Mouse (Mus musculus) lung, postnatal 36 days (tissue): ENCODE data around the gene Gid8.
A peak's percentile ranks its signal among the peaks of the same experiment; 100 is the strongest.
"Not testable (repeated sequence)": the region's sequence is repeated elsewhere in the genome, so short reads cannot be mapped to it uniquely, and the experiment has no call there.

Source experiments
- DNase-seq: peaks from one replicate; pipeline ENCODE4 v3.0.0; 2022; ENCODE audit warnings: mixed read lengths

Gene Gid8

DNA sequence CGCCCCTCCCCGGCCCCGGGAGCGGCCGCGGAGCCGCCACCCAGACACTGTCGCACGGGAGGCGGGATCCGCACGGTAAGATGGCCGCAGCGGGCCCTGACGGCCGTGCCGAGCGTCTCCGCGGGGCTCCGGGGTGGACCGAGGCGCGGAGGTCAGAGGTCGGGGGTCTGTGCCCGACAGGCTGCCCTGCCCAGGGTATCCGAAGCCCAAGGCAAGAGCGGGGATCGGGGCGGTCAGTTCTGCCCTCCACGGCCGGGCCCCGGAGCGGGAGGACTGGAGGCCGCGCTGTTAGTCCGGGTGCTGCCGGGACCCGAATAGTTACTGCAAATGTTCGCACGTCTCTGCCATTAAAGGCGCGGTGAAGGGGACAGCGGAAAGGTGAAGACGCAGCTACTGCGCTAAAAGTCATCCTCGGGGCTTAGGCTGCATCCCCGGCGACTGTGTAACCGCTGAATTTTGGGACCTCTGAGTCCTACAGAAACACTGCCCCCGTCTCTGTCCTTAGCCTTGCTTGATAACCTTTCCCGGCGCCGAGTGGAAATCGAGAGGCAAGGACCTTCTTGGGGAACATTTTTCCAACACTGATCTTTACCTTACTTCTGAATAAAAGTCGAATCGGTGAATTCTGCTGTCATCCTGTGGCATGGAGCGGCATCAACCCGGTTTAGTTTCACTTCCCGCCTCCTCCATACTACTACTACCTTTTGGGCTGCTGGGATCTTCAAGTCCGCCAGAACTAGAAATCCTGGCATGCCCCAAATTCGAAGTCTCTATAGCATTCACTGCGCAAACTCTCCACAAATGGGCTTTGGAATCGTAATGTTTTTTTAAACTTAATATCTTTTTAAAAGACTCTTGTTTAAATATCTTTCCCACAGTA, 599 bp downstream of the Gid8 start:
- DNase-seq, result no peak

DNA sequence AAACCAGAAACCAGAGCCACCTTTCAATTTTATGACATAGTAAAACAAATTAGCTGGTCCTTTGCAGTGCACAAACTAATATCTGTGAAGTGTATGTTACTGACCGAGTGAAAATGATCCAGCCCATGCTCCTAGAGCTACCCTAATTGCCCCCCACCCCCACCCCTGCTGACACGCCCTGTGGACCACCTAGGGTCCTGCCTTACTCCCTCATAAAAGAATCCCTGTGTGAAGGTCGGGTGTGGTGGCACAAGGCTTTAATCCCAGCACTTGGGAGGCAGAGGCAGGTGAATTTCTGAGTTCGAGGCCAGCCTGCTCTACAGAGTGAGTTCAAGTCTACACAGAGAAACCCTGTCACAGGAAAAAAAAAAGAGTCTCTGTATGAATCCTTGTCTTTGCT, 1.6 kb downstream of the Gid8 start:
- DNase-seq, result no peak

DNA sequence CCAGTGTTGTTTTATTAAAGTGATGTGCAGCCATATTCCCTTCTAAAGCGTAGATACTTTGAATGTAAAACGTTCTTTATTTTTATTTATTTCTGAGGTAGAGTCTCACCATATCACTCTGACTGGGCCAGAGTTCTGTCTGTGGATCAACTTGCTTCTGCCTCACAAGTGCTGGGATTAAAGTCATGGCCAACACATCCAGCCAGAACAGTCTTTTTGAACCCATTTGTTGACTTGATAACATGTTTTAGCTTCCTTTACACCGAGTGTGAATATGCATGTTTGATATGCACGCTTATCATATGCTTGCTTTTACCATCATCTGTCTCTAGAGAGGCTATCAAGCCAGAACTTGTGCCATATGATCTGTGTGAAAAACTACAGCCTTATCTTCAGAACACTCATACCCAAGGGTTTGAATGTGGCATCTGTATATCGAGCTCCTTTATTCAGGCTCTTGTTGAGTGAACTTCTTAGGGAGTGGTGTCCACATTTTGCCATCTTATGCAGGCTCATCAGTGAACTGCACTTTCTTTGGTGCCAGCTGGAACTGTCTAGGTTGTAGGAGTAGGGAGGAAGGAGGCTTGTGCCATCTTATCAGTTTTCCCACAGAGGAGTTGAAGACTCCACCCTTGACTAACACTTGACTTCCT, 2.2 kb downstream of the Gid8 start:
- no peak for DNase-seq

DNA sequence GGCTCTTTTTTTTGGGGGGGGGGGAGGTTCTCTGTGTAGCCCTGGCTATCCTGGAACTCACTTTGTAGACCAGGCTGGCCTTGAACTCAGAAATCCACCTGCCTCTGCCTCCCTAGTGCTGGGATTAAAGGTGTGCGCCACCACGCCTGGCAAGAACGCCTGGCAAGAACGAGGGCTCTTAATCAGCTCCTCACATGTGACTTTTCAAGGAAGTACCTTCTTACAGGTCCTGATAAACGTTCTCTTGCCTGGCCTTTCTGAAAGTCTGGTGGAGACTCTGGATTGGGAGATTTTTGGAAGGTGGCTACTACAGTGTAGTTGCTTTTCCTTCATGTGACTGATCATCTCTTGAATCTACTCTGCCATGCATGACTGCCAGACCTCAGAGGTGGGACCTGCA, 12.8 kb downstream of the Gid8 start:
- not testable (repeated sequence) for DNase-seq

DNA sequence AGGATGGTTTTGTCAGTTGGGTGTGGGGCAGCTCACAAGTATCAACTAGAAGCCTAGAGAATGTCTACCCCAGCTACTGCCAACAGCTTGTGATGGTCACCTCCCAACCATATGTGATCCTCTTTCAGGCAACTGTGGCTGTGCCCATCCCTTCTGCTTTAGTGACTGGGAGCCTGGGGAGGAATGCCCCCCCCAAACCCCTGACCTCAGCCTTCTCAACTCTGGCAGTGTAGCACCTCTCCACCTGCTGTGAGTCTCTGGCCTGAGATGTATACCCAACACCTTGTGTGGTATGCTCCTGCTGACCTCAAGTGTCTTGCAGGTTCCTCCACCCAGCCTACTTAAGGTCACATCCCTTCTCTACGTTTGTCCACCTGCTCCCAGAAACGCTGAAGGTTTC, 13.9 kb downstream of the Gid8 start:
- no peak for DNase-seq

DNA sequence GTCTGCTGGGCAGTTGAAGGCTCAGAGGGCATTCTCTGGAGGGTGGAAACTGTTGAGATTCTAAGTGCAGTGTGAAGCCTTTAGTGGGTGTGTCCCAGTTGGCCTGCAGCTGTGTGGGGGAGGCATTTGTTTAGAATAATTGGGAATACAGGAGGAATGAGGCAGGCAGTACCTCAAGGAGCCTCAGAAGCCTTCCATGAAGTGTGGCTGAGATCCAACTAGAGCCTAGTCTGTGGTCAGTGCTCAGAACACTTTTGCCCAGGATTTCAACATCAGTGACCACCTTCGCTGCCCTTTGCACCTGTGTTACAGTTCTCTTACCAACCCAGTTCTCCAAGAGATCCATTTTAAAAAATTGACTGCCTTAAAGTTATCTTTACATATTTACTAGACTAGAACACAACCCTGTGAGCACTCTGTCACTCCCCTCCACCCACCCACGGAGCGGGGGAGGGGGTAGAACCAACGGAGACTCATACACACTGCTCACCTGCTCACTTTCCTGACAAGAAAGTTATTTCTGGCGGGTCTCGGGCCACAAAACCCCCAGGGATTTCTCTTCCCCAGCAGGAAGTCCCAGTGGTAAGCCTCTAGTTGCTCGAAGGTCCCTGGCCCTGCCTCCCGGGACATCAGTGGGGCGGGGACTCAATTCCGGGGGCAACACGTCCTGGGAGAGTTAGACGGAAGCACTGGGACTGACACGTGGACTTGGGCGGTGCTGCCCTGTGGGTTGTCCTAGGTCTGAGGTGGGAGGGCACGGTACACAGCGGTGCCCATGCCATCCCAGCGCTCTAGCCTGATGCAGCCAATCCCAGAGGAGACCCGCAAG, 14.9 kb downstream of the Gid8 start, which contains the start of gene Slc17a9:
Gene Slc17a9 (plus strand): TSS at position 679 of the 829 bp plus-strand sequence.
- DNase-seq, result peak; percentile 86

DNA sequence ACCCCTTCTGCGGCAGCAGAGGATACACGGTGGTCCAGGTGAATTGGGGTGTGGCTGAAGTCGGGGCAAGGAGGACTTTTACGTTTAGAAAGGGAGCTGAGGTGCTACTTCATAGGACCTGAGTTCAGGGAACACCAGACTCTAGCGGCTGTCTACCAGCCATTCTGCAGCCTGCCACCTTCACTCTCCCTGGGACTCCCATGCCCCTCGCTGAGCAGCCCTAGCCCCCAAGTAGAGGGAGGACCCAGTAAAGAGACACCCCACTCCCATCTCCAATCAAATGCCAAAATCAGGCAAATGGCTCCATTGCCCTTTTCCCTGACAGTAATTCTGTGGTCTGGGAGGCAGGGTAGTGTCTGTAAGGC, 15.5 kb downstream of the Gid8 start:
- DNase-seq, result no peak

DNA sequence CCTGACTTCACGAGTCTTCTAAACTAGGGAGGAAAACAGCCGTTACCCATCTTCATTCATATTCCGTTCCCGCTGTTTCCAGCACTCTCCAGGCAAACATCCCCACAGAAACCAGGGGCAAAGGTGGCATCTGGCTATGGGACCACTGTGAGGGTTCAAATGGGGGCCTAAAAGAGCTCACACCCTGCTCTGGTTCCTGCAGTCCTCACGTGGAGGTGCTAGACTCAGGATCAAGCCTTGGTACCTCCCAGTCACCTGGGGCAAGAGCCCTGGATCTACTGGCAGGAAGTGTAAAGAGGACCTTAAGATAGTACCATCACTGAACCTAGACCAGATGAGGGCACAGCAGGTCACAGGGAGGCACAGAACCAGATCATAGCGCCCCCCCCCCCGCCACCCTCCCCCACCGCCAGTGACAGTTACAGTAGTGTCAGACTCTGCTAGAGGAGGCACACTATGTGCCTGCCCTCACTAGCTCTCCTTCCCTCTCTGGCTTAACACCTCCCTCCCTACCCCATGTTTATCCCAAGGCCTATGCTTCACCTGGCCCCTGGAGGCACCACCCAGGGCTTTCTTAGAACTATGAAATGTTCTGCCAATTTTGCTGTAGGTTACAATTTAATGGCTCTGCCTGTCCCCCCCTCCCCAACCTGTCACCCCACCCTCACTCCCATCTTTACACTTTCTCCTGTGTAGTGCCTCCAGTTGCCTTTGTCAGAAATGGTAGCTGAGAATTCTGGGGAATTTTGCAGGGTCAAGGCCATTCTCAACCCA, 16.1 kb downstream of the Gid8 start:
- no peak for DNase-seq

DNA sequence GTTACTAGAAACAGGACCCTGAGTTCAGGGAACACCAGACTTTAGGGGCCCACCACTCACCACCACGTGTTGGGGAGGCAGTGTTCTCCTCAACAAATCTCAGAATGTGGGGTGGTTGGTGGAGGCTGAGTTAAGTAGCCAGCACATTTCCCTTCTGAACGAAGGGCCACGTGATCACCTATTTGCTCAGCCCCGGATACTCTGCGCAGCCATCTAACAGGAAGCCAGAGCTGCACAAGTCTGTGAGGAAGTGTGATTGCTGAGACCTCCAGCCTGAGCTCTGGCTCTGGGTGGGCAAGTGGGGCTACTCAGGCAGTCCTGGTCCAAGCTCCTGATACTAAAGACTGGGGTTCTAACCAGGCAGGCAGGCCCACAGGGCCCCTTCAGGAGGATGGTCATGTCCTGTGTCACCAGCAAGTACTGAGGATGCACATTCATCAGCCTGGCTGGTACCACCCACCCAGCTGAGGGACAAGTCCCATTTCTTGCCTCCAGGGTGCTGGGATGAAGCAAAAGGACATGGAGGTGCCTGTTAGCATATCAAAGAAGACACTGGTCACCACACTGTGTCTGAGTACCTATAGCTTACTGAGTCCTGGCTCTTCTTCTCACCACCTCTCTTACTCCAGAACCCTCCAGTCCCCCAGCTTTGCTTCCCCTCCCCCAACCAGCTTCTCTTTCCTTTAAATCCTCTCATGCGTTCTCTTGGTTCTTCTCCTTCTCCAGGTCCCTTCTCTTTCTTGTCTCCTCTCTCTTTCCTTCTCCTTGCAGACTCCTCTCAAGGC, 16.9 kb downstream of the Gid8 start:
- DNase-seq, result peak; percentile 61

DNA sequence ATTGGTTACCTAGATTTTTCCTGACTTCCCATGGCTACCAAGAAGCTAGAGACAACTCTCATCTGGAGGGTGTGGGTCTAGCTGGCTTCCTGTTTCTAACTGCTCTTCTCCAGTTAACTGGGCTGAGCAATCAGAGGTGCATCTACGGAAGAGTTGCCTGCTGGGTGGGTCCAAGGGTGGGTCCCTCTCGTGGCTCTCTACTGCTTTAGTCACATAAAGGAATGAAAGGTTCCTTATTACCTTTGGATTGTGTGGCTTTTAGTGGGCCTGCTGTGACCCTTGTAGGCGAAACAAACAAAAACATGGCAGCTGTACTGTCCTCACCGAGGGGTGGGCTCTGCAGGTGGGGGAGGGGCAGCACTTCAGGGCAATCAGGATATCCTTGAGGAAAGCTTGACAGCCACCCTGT, 17.7 kb downstream of the Gid8 start:
- DNase-seq, result no peak

DNA sequence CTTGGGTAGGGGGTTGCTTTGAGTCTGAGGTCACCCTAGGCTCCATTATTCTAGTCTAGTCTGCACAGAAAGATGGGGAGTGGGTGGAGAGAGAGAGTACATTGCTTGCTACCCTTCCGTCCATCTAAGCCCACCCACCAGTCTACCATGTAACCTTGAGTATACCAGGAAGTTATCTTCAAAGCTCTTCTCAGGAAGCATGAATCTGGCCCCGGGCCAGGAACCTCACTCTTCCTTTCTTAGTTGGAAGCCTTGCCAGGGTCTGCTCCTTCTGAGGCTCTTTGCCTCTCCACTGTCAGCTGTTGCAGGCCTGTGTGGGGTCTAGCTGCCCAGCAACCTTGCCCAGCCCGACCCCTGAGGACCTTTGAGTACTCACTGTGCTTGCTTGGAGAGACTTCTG, 21.1 kb downstream of the Gid8 start:
- peak; percentile 24 for DNase-seq

DNA sequence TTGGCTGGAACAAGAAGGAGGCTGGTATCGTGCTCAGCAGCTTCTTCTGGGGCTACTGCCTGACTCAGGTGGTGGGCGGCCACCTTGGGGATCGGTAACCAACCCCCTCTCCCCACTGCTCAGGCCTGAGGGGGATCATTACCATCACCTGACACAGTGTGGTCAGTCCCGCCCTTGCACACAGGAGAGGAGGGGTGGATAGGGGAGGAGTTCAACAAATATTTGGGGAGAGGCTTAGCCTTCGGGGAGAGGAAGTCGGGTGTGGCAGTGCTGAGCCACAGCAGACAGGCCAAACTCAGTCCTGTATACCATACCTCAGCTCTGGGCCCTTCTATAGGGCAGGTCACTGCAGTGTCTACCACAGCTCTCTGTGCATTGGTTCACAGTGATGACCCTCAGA, 22.1 kb downstream of the Gid8 start:
- DNase-seq, result no peak

DNA sequence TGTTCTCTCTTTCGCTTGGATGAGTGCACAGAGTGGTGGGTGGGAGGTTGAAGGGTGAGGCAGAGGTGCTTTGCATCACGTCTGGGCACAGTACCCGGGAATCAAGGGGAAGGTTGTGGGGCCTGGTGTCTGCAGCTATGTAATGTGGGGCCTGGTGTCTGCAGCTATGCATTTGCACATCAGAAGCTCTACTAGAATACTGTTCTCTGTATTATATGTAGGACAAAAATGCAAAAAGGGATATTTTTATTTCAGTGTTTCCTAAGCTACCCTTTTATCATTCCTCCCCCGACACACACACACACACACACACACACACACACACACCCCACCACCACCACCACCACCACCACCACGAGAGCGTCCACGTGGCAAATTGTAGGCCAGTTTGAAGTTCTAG, 25.3 kb downstream of the Gid8 start:
- no peak for DNase-seq

DNA sequence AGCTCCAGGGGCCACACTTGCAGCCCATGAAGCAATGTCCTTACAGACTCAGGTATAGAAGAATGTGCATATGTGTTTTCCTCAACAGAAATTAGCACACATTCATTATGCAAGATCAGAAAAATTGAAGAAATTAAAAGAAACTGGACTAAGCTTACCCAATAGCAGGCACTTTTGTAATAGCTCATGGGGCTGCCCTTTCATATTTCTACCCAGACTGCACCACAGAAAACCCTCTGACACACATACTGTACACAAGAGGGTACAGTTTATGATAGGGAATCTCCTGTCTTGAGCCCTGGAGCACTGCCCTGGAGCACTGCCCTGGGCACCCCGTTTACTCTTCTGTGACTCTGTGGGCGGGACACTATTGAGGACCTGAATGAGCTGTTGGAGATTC, 28.1 kb downstream of the Gid8 start:
- no peak for DNase-seq

DNA sequence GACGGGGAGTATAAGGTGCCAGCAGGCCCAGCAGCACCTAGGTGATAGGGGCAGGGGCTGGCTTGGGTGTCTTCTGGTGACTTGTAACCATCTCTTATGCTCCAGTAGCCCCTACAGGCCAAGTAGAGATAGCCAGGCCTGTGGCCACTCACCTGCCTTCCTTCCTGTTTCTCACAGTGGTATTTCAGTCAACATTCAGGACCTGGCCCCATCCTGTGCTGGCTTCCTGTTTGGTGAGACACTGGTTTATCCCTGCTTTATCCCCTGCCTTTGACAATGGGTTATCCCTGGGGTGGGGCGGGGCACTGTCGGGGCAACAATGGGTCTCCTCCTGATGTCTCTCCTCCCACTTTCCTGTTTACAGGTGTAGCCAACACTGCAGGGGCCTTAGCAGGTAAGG, 30.4 kb downstream of the Gid8 start:
- DNase-seq, result no peak

DNA sequence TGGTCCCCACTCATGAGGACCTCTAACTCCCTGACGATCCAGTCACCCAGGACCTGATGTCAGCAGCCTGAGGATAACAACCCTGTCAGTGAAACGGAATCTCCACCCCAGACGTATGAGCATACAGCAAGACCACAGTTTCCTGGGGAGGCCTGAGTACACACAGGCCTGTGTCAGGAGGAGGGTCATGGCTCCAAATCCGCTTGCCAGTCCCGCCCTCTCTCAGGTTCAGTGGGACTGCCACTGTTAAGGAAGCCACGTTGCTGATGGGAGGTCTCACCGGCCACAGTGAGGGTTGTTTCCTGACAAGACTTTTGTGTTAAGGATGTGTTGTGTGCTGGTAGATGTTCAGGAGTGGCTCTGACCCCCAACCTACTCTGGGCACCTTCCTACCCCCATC, 31.5 kb downstream of the Gid8 start:
- no peak for DNase-seq

DNA sequence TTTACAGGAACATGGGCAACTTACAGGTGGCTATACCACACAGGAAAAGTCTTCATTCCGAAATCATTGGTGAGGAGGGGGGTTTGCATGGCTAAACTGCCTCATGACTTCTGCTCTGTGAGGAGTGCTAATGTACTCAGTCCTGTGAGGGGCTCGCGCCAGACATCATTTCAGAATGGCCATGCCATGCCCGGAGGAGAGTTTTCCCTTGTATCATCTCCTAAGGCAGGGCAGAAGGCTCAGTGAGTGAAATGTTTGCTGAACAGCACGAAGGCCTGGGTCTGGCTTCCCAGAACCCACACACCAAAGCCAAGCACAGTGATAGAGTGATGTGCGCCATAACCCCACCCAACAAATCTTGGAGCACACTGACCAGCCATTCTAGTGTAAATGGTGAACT, 32.9 kb downstream of the Gid8 start:
- DNase-seq, result no peak

DNA sequence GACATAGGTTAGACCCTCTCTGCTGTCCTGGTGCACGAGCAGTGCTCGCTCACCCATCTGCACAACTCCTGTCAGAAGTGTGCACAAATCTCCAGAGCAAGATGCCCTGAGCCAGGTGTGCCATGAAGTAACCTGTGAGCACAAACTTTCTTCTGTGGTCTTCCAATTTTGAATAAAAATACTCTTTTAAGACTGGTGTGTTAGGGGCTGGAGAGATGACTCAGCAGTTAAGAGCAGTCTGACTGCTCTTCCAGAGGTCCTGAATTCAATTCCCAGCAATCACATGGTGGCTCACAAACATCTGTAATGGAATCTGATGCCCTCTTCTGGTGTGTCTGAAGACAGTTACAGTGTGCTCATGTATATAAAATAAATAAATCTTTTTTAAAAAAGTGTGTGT, 33.4 kb downstream of the Gid8 start:
- DNase-seq, result no peak

DNA sequence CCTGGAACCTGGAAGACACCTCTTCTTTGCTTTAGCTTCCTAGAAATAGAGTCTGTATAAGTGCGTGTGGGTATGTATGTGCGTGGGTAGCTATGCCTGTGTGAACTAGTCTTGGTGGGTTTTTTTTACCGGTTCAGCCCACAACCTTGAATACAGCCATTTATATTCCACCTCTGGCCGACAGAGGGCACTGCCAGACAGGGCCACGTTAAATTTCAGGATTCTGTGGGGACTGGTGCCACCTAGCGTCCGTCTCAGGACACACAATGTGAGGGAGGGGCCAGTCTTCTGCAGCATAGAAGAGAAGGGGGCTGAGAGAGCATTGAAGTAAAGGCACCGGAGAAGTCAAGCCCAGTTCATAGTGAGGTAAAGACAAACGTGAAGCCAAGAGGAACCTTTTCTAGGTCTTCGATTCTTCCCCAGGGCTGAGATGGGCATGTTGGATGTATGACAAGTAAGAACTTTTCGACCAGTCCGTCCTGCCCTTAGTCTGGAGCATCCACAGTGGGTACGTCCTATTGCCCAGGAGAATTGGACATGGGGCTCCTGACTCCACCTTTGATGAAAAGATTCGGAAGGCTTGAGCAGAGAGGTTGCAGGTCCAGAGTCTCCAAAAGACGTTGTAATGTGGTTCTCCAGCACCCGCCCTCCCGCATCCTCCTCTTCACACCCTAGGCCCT, 35.5 kb downstream of the Gid8 start:
- DNase-seq, result peak; percentile 94

DNA sequence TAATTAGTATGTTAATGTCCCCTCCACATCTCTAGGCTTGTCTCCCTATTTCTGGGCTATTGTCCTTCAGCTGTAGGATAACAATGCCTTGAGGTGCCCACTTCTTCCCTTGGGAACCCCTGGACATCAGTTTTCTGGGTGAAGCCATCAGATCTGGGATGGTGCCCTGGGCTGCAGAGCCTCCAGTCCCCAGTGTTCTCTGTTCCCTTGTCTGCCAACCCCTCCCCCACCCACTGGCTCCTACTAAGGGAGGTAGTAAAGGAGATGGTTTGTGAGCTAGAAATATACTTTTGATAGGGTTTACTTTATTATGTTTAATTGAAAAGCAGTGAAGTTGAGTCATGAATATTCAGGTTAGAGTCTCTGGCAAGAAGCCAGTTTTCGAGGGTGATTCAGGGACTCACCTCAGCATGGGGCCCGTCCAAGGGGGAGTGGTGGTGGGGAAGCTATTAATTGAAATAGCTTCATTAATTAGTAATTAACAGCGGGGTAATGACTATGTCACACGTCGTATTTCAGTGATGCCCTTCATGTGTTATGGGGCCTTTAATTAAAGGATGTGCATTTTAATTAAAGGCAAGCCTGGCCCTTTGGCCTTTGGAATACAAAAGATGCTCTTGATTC, 36.8 kb downstream of the Gid8 start:
- no peak for DNase-seq

DNA sequence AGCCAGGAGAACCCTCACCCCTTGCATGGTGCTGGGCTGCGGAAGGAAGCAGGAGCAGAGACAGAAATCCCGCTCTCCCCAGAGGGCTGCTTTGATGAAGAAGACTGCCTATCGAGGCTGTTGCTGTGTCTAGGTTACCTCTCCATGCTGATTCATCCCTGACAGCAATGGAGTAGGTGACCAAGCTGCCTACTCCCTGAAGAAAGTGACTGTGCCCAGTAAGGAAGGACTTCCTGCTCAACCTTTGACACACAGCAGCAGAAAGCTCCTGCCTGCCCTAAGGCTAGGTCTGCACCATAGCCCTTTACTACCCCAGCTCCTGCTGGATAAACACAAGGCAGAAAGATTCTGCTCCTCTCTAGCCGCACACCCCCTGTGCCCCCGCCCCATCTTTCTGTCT, 39.0 kb downstream of the Gid8 start:
- DNase-seq, result no peak
